Mouse (Mus musculus): ENCODE measurements at regions not wholly inside any gene's neighbourhood (a gene's known extent, or its start where the extent isn't known, plus 50 kb on each side); places are given as distances from the start of the nearest gene placed in this dataset.

DNA sequence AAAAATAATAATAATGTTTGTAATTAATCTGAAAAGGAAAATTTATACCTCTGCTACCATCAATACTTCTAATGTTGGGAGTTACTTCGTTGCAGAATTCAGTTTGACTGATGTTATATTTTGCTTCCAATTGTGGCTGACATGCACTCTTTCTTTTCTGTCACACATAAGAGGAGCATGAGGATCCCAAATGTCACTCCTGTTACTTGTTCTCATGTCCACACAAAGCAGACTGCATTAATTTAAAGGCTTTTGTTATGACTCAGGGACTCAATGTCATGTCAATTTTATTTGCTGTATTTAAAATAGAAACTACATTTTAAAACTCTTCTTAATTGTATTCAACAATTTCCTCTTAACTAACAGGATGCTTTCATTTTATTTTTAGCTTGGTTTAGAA lies 383.4 kb downstream of the Slitrk1 start:
- TF ChIP-seq GABPA (IDR thresholded peaks at IDR 0.05; ENCODE audit: low read depth, low read length) (no peak), RCOR1 (IDR thresholded peaks at IDR 0.05; ENCODE audit: low read depth, low read length) (no peak), JUND (IDR thresholded peaks at IDR 0.05; ENCODE audit: low read depth, low read length) (no peak), ELF1 (IDR thresholded peaks at IDR 0.05; ENCODE audit: low read depth, low read length) (no peak), SMC3 (IDR thresholded peaks at IDR 0.05; ENCODE audit: low read depth, low read length) (no peak), MEF2A (IDR thresholded peaks at IDR 0.05; ENCODE audit: extremely low read depth, insufficient replicate concordance, low read depth, low read length, poor library complexity, severe bottlenecking) (no peak), POLR2A (IDR thresholded peaks at IDR 0.05; ENCODE audit: control insufficient read depth in 1 of 2, insufficient read depth in 1 of 2, low read depth in 1 of 2, low read length in 2 of 2, poor library complexity in 1 of 2) (no peak), MXI1 (IDR thresholded peaks at IDR 0.05; ENCODE audit: low read depth, low read length) (no peak), ETS1 (IDR thresholded peaks at IDR 0.05; ENCODE audit: low read depth, low read length) (no peak), POLR2AphosphoS5 (IDR thresholded peaks at IDR 0.05; ENCODE audit: borderline replicate concordance, low read depth, low read length) (no peak), SIN3A (IDR thresholded peaks at IDR 0.05; ENCODE audit: low read length) (no peak), CHD1 (IDR thresholded peaks at IDR 0.05; ENCODE audit: low read depth, low read length) (no peak), USF2 (IDR thresholded peaks at IDR 0.05; ENCODE audit: borderline replicate concordance in 1 of 2, insufficient read depth in 1 of 2, low read depth in 1 of 2, low read length in 2 of 2) (no peak)
- DNase-seq (ENCODE audit: low read depth, low spot score) = no peak
- Histone ChIP-seq H3K27me3 (ENCODE audit: control insufficient read depth in 1 of 2, insufficient read depth in 2 of 2, low read length in 2 of 2) (no peaks in the 10 kb centered on the region), H3K9ac (ENCODE audit: control insufficient read depth, low read depth, low read length, poor library complexity, severe bottlenecking) (no peak overlapping the region), H3K79me2 (ENCODE audit: control insufficient read depth, insufficient read depth, low read length, poor library complexity) (no peaks in the 10 kb centered on the region), H3K27ac (ENCODE audit: control insufficient read depth, low read depth, low read length) (no peak overlapping the region), H3K9me3 (replicated peaks; ENCODE audit: insufficient read depth, low read length) (no peaks in the 10 kb centered on the region), H3K4me3 (ENCODE audit: control insufficient read depth in 1 of 2, insufficient read depth in 1 of 2, low read depth in 2 of 2, low read length in 2 of 2) (no peak overlapping the region), H3K36me3 (ENCODE audit: control insufficient read depth in 1 of 2, insufficient read depth in 2 of 2, low read length in 2 of 2) (no peaks in the 10 kb centered on the region), H3K4me1 (ENCODE audit: control insufficient read depth in 1 of 2, insufficient read depth in 2 of 2, low read length in 2 of 2) (no peaks in the 10 kb centered on the region)

DNA sequence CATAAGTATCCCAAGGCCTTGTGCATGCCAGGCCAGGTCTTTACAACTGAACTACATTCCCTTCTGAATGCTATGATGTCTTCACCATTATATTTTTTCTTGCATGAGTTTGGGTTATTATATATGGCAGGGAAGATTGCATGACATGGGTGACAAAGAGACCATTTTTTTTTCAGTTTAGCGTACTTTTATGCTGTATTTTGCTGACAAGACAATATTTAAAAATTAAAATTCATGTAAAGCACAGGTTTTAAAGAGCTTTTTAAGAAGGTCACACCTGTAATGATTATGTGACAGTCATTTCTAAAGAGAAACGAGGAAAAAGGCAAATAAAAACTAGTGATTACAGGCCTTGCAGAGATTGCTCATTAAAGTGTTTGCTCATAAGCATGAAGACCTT lies 393.0 kb downstream of the Slitrk1 start:
- H3K9ac ChIP-seq (ENCODE audit: control insufficient read depth, low read depth, low read length, poor library complexity, severe bottlenecking) = no peak overlapping the region
- no peaks in the 10 kb centered on the region for H3K27me3 ChIP-seq (ENCODE audit: control insufficient read depth in 1 of 2, insufficient read depth in 2 of 2, low read length in 2 of 2)
- TF ChIP-seq KAT2A (conservative IDR thresholded peaks at IDR 0.05; ENCODE audit: low read depth, low read length) = no peak
- TF ChIP-seq GABPA (IDR thresholded peaks at IDR 0.05; ENCODE audit: low read depth, low read length) = no peak
- no peak for TF ChIP-seq ELF1 (IDR thresholded peaks at IDR 0.05; ENCODE audit: low read depth, low read length)
- TF ChIP-seq BHLHE40 (IDR thresholded peaks at IDR 0.05; ENCODE audit: borderline replicate concordance, low read depth, low read length) = no peak
- TF ChIP-seq RCOR1 (IDR thresholded peaks at IDR 0.05; ENCODE audit: low read depth, low read length) = no peak
- TF ChIP-seq SMC3 (IDR thresholded peaks at IDR 0.05; ENCODE audit: low read depth, low read length) = no peak
- TF ChIP-seq MAFK (IDR thresholded peaks at IDR 0.05; ENCODE audit: borderline replicate concordance, low read depth, low read length) = peak; percentile 23; the same call in 1 of the 2 replicates
- no peak for TF ChIP-seq MEF2A (IDR thresholded peaks at IDR 0.05; ENCODE audit: extremely low read depth, insufficient replicate concordance, low read depth, low read length, poor library complexity, severe bottlenecking)
- no peak for TF ChIP-seq CTCF (IDR thresholded peaks at IDR 0.05 in 2 of 3, conservative IDR thresholded peaks at IDR 0.05 in 1 of 3; ENCODE audit: control insufficient read depth in 1 of 3, insufficient read depth in 1 of 3, low read depth in 2 of 3, low read length in 3 of 3, poor library complexity in 1 of 3, severe bottlenecking in 1 of 3)
- H3K27ac ChIP-seq (ENCODE audit: control insufficient read depth, low read depth, low read length) = no peak overlapping the region
- H3K36me3 ChIP-seq (ENCODE audit: control insufficient read depth in 1 of 2, insufficient read depth in 2 of 2, low read length in 2 of 2) = no peaks in the 10 kb centered on the region
- no peaks in the 10 kb centered on the region for H3K79me2 ChIP-seq (ENCODE audit: control insufficient read depth, insufficient read depth, low read length, poor library complexity)
- H3K4me3 ChIP-seq (ENCODE audit: control insufficient read depth in 1 of 2, insufficient read depth in 1 of 2, low read depth in 2 of 2, low read length in 2 of 2) = no peak overlapping the region
- no peaks in the 10 kb centered on the region for H3K4me1 ChIP-seq (ENCODE audit: control insufficient read depth in 1 of 2, insufficient read depth in 2 of 2, low read length in 2 of 2)
- no peak for DNase-seq (ENCODE audit: low read depth, low spot score)
- H3K9me3 ChIP-seq (replicated peaks; ENCODE audit: insufficient read depth, low read length) = no peaks in the 10 kb centered on the region

Measured in MEL (cell line).